Mouse (Mus musculus): ENCODE data around the gene Dnajc11. TPM values are rescaled to one million over a fixed set of nuclear protein-coding genes. Genes with fewer than 3 reads are reported as not detected.

Dnajc11 gene
- polyA plus RNA-seq, 1 experiment, result 22.6 TPM

DNA sequence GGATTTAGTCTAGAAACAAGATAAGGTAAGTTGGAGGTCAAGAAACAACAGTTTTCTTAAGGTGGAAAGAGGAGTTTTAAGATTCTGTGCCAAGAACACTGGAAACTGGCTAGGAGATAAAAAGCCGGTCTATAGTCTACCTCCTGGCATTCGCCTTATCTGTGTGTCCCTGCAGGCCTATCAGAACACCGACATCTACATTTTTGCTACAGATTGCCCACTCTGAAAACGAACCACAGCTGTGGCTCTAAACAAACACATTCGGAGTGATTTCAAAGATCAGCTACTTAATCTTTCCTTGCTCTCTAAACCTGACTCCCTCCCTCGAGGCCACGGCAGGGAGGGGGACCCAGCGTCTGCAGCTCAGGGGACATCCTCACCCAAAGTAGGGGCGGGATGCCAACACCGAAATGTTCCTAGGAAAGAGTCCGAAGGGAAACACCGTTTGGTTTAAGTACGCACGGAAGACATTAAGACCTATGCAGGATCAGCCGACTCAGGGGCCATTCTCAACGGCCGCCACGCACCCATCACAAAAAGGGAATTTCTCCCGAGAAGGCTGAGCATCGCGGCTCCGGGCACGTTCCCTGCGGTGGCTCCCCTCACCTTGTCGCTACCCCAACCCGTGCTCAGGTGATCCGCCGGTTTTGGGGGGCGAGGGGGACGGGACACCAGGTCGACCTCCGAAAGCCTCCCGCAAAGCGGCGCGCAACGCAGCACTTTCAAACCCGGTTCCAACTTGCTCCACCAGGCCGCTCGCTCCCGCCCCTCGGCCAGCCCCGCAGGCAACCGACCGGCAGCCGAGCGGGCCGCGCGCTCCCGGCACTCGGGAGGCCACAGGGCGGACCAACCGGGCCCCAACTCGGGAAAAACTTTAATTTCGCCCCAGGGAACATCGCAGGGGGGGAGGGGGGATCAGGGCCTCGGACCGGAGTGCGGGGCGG is 61.0 kb downstream of the Dnajc11 start:
- H3K36me3 ChIP-seq (replicated peaks; ENCODE audit: low read length), result peaks cover 36% of the 10 kb centered on the region
- H3K9me3 ChIP-seq, result no peaks in the 10 kb centered on the region
- TF ChIP-seq GATA1 (IDR thresholded peaks at IDR 0.05; ENCODE audit: borderline replicate concordance, low read length) (no peak), FLI1 (IDR thresholded peaks at IDR 0.05; ENCODE audit: low read length) (no peak)
- peaks cover 19% of the 10 kb centered on the region for H3K27me3 ChIP-seq (replicated peaks)
- peaks cover 42% of the 10 kb centered on the region for H3K4me1 ChIP-seq
- H3K4me3 ChIP-seq (replicated peaks), result peak overlapping the region; percentile 100

DNA sequence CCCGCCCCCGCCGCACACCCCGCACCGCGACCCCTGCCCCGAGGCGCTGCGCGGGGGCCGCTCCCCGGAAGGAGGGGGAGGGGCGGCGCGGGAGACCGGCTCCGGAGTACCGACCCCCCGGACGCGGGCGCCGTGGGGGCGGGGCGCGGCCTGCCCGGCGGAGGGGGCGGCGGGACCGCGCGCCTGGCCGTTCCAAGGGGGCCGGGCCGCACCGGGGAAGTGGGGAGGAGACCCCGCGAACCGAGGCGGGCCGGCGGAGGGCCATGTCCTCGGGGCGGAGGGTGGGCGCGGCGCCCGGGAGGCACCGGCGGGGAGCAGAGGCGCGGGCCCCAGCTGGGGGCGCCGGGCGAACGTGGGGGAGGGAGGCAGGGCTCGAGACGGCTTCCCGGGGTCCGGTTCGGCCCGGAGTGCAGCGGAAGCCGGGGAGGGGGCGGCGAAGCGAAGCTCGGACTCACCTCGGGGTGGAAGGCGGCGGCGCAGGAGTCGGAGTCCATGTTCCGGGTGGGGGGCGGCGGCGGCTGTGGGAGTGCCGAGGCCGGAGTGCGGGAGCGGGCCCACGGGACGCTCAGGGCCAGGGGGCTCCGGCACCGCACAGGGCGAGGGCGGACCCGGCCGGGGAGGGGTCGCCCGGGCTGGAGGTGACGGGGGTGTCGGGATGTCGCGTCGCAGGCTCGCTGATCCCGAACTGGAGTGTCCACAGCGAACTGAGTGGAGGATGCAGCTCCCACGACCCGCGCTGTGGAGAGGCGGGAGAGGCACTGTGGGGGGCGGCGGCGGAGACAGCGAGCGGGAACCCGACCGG is 62.1 kb downstream of the Dnajc11 start:
- Histone ChIP-seq H3K27me3 (replicated peaks) (peaks cover 19% of the 10 kb centered on the region), H3K4me1 (peaks cover 51% of the 10 kb centered on the region), H3K36me3 (replicated peaks; ENCODE audit: low read length) (peaks cover 30% of the 10 kb centered on the region), H3K9me3 (no peaks in the 10 kb centered on the region), H3K4me3 (replicated peaks) (peak overlapping the region; percentile 100)
- TF ChIP-seq GATA1 (IDR thresholded peaks at IDR 0.05; ENCODE audit: borderline replicate concordance, low read length), result no peak
- TF ChIP-seq FLI1 (IDR thresholded peaks at IDR 0.05; ENCODE audit: low read length), result no peak

- H3K27me3 ChIP-seq (replicated peaks), result peaks cover 19% of the 10 kb centered on the region
- TF ChIP-seq GATA1 (IDR thresholded peaks at IDR 0.05; ENCODE audit: borderline replicate concordance, low read length), result no peak
- TF ChIP-seq FLI1 (IDR thresholded peaks at IDR 0.05; ENCODE audit: low read length), result no peak
- H3K4me3 ChIP-seq (replicated peaks), result peak within 1 kb of the TSS; percentile 100
- H3K9me3 ChIP-seq, result no peaks in the 10 kb centered on the region
- peaks cover 22% of the 10 kb centered on the region for H3K36me3 ChIP-seq (replicated peaks; ENCODE audit: low read length)
- H3K4me1 ChIP-seq, result peaks cover 46% of the 10 kb centered on the region
These were observed 62.9 kb downstream of the Dnajc11 start, which contains the start of gene Phf13 for GRCm38 (mm10) chr4:151996173-151996950. TSS of gene Phf13 (minus strand) at chr4:151996258.

GRCm38 (mm10) chr4:151996951-151997222 is 63.4 kb downstream of the Dnajc11 start:
- Histone ChIP-seq H3K27me3 (replicated peaks) (peaks cover 19% of the 10 kb centered on the region), H3K4me1 (peaks cover 46% of the 10 kb centered on the region), H3K9me3 (no peaks in the 10 kb centered on the region)

DNA sequence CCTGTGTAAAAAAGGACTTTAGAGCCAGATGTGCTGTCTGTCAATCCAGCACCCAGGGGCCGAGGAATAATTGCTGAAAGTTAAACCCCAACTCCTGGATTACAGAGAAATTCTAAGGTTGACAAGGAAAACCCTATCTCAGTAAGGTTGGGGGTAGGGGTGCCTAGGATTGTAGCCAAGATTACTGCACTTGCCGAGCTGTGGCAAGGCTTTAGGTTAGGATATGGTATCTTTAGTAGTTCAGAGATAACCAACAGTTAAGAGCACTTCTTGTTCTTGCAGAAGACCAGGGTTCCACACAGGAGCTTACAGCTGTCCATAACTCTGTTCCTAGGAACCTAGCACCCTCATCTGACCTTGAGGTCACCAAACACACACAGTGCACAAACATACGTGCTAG is 64.2 kb downstream of the Dnajc11 start:
- Histone ChIP-seq H3K36me3 (replicated peaks; ENCODE audit: low read length) (peaks cover 8% of the 10 kb centered on the region), H3K4me3 (replicated peaks) (peak overlapping the region; percentile 100), H3K27me3 (replicated peaks) (peaks cover 19% of the 10 kb centered on the region), H3K4me1 (peaks cover 42% of the 10 kb centered on the region), H3K9me3 (no peaks in the 10 kb centered on the region)
- TF ChIP-seq FLI1 (IDR thresholded peaks at IDR 0.05; ENCODE audit: low read length), result no peak
- no peak for TF ChIP-seq GATA1 (IDR thresholded peaks at IDR 0.05; ENCODE audit: borderline replicate concordance, low read length)

More at GRCm38 (mm10) chr4:151996951-151997222, 63.4 kb downstream of the Dnajc11 start:
- Histone ChIP-seq H3K4me3 (replicated peaks) (peak overlapping the region; percentile 100), H3K36me3 (replicated peaks; ENCODE audit: low read length) (peaks cover 17% of the 10 kb centered on the region)
- TF ChIP-seq GATA1 (IDR thresholded peaks at IDR 0.05; ENCODE audit: borderline replicate concordance, low read length) (no peak), FLI1 (IDR thresholded peaks at IDR 0.05; ENCODE audit: low read length) (no peak)

- no peaks in the 10 kb centered on the region for H3K36me3 ChIP-seq (replicated peaks; ENCODE audit: low read length)
- peaks cover 30% of the 10 kb centered on the region for H3K4me1 ChIP-seq
- no peaks in the 10 kb centered on the region for H3K9me3 ChIP-seq
- H3K4me3 ChIP-seq (replicated peaks), result no peak overlapping the region
- peaks cover 14% of the 10 kb centered on the region for H3K27me3 ChIP-seq (replicated peaks)
- TF ChIP-seq GATA1 (IDR thresholded peaks at IDR 0.05; ENCODE audit: borderline replicate concordance, low read length) (no peak), FLI1 (IDR thresholded peaks at IDR 0.05; ENCODE audit: low read length) (no peak)
These were observed 66.0 kb downstream of the Dnajc11 start for GRCm38 (mm10) chr4:151999481-151999880.

DNA sequence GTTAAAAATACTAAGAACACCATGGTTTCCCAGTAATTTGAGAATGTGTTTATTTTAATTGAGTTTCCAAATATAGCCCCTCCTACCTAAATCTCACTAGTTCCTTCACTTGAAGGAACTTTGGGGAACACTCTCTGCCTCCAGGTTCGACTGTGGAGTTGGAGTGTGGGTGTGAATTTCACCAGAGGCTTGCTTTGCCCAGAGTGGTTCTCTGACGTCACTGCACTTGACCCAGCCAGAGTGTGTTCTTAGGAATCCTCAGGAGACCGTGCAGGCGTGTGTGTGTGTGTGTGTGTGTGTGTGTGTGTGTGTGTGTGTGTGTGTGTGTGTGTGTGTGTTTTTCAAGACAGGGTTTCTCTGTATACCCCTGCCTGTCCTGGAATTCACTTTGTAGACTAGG is 67.4 kb downstream of the Dnajc11 start:
- Histone ChIP-seq H3K4me3 (replicated peaks) (no peak overlapping the region), H3K4me1 (peaks cover 31% of the 10 kb centered on the region), H3K9me3 (no peaks in the 10 kb centered on the region), H3K27me3 (replicated peaks) (no peaks in the 10 kb centered on the region), H3K36me3 (replicated peaks; ENCODE audit: low read length) (no peaks in the 10 kb centered on the region)
- TF ChIP-seq FLI1 (IDR thresholded peaks at IDR 0.05; ENCODE audit: low read length) (no peak), GATA1 (IDR thresholded peaks at IDR 0.05; ENCODE audit: borderline replicate concordance, low read length) (no peak)

GRCm38 (mm10) chr4:152001335-152001734 is 67.8 kb downstream of the Dnajc11 start:
- H3K9me3 ChIP-seq, result no peaks in the 10 kb centered on the region
- no peaks in the 10 kb centered on the region for H3K36me3 ChIP-seq (replicated peaks; ENCODE audit: low read length)
- TF ChIP-seq GATA1 (IDR thresholded peaks at IDR 0.05; ENCODE audit: borderline replicate concordance, low read length) (no peak), FLI1 (IDR thresholded peaks at IDR 0.05; ENCODE audit: low read length) (no peak)
- peaks cover 34% of the 10 kb centered on the region for H3K4me1 ChIP-seq
- no peaks in the 10 kb centered on the region for H3K27me3 ChIP-seq (replicated peaks)
- no peak overlapping the region for H3K4me3 ChIP-seq (replicated peaks)

GRCm38 (mm10) chr4:152002063-152002462 is 68.6 kb downstream of the Dnajc11 start:
- no peak for TF ChIP-seq GATA1 (IDR thresholded peaks at IDR 0.05; ENCODE audit: borderline replicate concordance, low read length)
- no peak for TF ChIP-seq FLI1 (IDR thresholded peaks at IDR 0.05; ENCODE audit: low read length)
- H3K27me3 ChIP-seq (replicated peaks), result peaks cover 1% of the 10 kb centered on the region
- no peaks in the 10 kb centered on the region for H3K9me3 ChIP-seq
- H3K36me3 ChIP-seq (replicated peaks; ENCODE audit: low read length), result no peaks in the 10 kb centered on the region
- no peak overlapping the region for H3K4me3 ChIP-seq (replicated peaks)
- H3K4me1 ChIP-seq, result peaks cover 39% of the 10 kb centered on the region

All from megakaryocyte, embryonic 14.5 days (primary cell).